Mouse (Mus musculus) embryo, embryonic 11 days (tissue): ENCODE measurements around the gene Rps15.

Experiments
- DNase-seq: peaks from one replicate; pipeline ENCODE4 v3.0.0-alpha.2; 2015

The Rps15 gene

DNA sequence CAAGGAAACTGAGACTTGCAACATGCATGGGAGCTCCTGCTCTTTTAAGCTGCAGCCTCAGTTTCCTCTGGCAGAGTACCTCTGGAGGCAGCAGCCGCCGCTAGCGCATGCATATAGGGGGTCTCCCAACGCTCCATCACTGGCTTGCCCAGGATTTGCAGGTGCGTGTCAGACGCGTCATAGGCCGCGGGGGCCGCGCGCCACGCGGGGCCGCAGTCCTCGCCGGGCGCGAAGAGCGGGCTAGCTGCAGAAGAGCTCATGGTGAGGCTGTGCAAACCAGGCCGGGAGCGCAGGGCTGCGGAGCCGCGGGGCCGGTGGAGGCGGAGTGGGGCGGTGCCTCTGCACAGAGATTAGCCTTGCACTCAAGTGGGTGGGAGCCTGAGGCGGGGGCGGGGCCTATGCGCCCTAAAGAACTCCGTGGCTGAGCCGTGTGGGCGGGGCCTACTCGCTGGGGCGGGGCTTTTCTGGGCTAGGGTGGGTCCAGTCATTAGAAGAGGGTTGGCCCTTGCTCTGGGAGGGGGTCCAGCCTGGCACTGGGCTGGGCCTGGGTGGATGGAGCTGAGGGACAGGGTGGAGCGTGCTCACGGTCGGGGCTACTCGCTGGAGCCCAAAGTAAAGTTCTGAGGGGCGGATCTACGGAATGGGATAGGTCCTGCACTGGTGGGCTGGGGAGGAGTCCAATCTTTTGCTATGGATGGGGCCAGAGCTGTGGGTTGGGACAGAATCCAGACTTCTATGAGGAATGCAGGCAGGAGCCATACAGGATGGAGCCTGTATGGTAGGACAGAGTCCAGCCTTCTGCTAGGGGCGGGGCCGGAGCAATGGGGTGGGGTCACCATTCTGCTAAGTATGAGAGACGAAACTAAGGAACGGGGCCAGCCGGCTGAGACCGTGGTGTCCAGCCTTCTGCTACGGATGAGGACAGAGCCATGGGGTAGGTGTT lies 31.3 kb upstream of the Rps15 start, which contains the start of the genes Gamt and Dazap1:
TSS of gene Gamt (minus strand) at position 371 of the 943 bp plus-strand sequence.
TSS of gene Dazap1 (plus strand) at position 845 of the 943 bp plus-strand sequence.
- peak; percentile 97 for DNase-seq

DNA sequence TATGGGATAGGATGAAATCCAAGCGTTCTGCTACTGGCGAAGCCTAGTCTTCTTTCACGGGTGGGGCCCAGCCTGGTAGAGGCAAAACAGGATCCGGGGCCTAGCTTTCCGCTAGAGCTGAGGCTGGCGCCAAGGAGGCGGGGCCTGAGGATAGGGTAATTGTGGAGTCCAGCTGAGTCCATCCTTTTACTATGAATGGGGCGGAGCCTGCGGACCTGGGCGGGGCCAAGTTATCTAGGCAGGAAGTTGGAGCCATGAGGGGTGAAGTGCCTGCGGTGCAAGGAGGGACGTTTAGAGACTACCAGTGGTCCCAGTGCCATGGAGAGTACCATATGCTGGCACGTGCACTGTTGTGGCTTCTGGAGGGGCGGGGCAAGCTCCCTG lies 30.7 kb upstream of the Rps15 start:
- DNase-seq: peak; percentile 97

DNA sequence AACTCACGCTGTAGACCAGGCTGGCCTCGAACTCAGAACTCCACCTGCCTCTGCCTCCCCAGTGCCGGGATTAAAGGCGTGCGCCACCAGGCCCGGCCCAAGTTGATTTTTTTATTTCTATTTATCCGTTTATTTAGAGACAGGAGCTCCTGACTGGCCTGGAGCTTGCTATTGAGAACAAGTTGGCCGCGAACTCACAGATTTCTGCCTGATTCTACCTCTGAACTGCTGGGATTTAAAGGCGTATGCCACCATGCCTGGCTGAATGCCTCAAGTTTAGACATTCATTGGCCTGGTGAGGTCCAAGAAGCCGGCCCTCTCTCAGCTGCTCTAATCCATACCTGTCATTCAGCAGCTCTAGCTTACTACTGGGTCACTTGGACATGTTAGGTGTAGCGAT lies 30.1 kb upstream of the Rps15 start:
- no peak for DNase-seq

DNA sequence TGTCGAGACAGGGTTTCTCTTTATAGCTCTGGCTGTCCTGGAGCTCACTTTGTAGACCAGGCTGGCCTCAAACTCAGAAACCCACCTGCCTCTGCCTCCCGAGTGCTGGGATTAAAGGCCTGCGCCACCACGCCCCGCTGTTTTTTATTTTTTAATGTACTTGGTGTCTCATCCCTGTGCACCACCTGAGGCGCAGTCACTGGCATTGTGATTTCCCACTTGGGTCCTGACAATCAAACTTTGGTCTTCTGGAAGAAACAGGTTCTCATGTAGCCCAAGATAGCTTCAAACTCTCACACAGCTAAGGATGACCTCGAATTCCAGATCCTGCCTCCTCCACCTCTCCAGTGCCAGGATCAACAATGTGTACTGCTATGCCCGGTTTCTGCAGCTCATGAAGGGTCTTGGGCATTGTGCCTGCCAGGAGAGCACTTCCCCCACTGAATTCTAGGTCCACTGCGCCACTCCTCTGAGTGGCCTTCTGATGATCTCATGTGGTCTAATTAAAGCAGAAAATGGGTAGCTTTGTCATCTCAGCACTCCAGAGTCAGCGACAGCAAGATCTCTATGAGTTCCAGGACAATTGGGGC lies 29.4 kb upstream of the Rps15 start:
- no peak for DNase-seq

DNA sequence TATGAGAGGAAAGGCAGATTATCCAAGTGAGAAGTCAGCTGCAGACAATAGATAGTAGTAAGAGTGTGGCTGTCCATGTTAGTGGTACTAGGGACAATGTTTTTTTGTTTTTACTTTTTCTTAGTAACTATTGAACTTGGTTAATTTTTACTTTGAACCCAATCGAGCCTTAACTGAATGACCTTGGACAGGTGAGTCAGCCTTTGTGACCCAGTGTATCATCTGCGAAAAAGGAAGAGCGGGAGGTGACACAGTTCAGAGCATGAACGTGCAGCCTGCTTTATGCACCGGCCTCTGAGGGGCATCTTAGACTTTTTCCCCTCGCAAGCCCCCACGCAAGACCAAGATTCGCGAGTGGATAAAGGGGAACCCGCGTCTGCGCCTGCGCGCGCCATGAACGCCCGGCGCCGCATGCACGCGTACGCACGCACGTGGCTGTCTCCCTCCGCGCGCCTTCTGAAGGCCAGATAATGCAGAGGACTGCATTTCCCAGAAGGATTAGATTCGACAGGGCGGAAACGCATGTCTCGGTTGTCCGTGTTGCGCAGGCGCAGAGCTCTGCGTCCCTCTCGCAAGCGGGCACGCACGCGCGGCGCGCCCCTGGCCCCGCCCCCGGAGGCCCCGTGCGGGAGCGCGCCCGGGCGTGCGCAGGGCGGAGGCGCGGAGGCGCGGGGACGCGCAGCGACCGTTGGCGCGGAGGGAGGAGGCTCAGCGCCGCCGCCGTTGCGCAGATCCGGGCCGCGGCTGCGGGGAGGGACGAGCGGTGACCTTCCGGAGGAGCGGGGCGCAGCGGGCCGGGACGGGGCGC lies 27.7 kb upstream of the Rps15 start:
- DNase-seq: peak; percentile 100

DNA sequence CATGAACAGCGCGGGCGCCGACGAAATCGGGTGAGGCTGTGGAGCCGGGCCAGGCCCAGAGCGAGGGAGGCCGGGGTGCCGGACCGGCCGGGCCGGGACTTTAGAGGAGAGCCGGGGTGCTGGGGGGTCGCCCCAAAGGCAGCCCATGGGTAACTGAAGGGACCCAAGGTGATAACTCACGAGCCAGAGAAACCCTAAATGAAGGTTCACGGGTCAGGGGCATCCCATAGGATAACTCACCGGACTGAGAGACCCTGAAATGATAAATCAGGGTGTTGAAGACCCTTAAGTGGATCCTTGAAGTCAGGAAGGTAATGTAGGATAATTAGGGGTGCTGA lies 27.1 kb upstream of the Rps15 start:
- DNase-seq: no peak

DNA sequence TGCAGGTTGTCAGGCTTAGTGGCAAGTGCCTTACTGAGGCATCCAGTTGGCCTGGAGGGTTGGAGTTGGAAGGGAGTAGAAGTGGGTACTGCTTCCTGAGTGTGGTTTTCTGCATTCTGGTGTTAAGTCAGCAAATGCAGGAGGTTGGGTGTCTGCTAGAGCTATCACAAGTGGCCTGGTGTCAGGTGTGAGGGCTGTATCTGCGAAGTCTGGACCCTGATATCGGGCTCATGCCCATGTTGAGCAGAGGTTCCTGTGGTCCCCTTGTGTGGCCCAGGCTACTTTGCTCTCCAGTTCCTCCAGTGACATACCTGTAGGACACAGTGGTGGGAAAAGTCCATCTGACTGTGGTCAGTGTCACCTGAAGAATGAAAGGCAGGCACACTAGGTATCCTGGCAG lies 22.2 kb upstream of the Rps15 start:
- no peak for DNase-seq

DNA sequence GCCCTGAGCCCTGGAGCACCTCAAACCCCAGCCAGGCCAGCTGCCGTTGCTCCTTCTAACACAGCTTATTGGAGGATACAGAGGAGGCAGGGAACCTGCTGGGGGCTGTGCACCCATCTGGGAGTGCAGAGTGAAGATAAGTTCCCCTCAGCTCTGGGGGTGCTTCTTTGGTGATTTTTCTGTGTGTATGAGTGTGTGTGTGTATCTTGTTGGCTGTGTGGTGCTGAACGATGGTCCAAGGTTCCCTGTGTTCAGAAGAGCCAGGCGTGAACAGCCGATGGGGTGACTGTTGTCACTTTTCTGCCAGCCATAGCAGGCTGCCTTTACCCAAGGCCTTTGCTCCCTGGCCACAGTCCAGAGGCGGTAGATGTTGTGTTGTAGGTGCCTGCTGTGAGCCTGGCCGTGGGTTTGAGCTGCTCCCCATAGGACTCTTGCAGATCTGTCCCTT lies 21.5 kb upstream of the Rps15 start:
- no peak for DNase-seq

DNA sequence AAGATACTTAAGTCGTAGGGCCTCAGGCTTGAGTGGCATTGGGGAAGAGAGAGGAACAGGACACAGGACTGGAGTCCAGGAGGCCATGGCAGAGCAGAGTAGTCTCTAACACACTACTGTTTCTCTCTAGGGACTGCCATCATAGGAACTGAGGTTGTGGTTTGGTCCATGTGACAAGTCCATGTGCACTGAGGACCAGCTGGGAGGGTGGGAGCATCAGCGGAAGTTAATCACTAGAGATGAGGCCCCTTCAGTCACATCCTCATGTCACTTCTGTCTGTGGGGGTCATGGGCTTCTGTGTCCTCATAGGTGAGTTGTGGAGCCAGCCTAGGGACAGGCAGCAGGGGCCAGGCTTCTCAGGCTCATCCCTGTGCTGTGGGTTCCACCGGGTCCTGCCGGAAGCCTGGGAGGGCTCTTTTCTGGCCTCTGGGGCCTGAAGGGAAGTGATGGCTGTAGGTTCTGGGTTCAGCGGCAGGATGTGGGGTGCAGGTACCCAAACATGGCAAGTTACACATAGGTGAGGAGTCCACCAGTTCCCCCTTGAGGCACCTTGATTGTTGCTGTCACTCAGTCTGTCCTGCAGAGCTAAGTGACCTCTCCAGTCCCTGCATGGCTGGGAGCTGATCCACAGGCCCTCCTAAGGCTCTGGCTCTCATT lies 20.9 kb upstream of the Rps15 start:
- DNase-seq: no peak

DNA sequence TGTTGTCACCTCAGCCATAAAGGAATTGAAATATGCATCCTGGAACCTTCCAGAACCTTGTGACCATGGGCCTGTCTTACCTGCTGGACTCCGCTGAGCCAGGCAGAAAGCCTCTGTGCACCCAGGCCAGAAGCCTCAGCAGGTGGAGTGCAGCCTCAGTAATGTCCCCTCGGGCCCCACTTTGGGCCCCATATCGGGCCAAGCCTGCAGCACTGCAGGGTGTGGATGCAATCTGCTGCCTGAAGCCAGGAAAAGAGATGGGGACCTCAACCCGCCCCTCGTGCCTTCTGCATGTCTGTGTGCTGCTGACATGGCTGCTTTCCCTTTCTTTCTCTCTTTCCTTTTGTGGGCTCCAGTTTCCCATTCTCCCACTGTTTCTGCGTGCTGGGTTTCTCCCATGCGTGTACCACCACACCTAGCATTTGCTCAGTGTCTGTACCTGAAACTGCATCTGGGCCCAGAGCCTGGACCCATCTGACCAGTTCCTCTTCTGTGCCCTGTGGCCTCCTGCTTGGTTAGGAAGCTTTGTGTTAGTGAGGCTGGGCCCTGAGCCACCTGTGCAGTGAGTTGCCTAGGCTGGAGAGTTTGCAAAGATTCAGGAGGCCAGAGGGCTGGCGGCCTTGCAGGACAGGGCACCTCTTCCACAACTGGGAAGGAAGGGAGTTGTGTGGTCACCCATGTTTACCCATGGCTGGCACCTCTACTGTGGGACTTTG lies 20.2 kb upstream of the Rps15 start:
- DNase-seq: no peak

DNA sequence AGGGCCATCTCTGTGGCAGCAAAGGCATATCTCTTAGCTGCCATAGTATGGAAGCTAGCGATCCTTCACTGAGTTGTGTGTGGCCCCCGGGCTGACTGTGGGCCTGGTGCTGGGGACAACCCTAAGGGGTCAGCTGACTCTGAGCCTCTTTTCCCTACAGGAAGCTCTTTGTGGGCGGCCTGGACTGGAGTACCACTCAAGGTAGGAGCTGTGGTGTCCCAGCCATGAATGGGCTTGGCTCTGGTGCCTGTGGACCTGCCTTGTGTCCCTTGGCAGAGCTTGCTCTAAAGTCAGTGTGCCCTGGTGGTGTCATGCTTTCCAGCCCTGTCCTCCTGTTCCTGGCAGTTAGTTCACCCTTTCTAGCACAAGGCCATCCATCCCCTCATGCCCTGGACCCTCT lies 18.4 kb upstream of the Rps15 start:
- no peak for DNase-seq

DNA sequence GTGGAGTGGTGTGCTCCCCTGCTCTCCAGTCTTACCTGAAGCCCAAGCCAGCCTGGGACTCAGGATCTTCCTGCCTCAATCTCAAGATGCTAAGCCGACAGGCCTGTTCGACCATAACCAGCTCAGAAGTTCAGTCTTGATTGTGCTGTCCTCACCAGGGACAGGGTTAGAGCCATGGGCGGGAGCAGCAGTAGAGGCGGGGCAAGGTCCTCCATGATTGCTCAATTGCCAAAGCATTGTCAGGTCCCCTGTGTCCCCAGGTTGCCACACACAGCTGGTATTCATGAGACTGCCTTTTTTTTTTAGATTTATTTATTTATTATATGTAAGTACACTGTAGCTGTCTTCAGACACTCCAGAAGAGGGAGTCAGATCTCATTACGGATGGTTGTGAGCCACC lies 16.0 kb upstream of the Rps15 start:
- no peak for DNase-seq

DNA sequence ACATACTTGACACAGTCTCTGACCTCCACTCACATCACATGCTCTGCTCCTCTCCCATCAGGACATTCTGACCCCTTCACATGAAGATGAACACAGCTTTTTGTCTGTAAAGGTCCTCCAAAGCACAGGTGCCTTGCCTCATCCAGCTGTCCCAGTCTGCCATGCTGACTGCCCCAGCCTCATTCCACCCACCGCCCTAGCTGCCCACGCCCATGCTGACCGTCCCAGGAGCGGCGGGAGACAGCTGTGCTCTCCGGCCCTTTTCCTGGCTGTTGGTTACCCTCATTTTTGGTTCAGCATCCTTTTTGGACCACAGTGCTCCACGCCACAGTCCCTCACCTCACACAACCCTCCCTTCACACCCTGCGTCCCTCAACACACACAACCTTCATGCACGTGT lies 13.9 kb upstream of the Rps15 start:
- no peak for DNase-seq

DNA sequence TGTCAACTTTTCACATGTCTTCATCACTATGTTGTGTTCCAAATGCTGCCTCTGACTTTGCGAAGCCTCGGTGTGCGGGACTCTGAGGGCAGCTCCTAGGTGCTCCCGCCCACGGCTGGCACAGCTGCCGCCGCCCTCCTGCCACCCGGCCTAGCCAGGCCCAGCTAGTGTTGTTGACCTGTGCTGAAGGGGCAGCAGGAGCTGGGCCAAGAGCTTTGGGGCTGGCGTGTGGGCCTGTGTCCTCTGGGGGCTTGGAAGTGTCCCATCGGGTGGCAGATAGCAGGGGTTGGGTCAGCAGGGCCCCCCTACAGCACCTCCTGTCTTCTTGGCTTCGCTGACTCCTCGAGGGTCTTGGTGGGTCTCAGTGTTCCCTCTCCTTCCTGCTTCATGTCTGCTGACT lies 13.0 kb upstream of the Rps15 start:
- DNase-seq: no peak

DNA sequence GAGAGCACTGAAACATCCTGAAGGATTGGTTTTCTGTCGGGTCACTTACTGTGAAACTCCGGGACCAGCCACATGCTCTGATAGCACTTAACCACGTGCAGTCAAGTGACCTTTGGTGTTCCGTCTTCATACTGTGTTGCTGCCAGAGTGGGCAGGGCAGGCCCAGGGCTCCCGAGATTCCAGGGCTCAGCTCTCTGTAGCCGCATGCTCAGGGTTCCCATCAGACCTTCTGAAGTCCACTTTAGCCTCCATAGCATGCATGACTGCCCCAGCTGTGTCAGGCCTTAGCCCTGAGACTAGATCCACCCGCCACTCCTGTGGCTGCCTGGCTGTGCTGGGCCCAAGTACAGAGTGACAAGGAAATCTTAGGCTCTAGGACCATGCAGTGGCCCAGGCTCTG lies 10.9 kb upstream of the Rps15 start:
- no peak for DNase-seq

DNA sequence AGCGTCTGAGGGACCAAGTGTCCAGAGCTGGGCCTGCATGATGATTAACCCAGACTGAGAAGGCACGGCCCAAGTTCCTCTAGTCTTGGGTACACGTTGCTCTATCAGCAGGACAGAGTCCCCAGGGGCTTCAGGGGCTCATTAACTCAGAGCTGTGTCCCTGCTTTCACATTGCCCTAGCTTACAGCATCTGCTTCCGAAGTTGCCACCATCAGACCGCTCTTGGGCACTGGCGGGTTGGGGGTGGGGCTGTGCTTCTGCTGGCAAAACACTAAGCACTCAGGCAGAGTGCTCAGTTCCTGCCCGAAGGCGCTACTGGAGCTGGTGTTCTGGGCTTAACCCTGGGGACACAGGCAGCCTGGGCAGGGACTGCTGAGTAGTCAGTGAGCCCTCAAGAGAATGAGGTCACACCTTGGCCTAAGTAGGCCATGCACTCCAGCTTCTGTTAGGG lies 10.3 kb upstream of the Rps15 start:
- no peak for DNase-seq

DNA sequence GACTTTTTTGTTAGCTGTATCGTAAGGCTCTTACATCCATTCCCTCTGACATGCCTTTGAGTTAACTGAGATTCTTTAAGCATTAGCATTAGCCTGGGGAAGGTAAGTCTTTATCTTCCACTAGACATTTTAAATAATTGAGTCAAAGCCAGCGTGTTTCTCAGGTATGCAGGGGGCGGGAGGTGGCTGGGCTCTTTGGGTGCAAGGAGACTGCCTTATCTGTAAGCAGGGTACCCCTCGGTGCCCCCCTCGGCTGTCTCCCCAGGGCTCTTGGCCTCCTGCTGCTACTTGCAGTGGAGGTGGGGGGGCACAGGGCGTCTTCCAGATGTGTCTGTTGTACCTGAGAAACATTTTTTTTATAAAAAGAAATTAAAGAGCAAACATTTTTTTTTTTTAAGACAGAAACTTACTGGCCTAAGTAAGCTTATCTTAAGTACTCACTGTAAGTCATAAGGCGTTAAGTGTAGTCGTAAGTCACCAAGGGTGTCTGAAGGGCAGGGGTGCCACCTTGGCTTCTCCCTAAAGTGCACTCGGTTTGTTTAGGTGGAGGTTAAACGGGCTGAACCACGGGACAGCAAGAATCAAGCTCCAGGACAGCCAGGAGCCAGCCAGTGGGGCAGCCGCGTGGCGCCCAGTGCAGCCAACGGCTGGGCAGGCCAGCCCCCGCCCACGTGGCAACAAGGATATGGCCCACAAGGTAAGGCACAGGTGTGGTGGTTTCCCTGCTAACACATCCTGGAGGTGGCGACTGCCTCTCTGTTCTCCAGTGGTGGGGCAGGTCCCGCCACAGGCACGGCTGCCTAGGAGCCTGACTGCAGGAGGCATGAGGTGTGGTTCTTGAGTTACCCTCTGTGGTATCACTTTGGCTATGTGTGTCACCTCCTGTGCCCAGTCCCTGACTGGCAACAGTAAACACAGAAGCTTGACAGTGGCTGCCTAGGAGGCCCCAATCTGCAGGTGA lies 9.5 kb upstream of the Rps15 start:
- no peak for DNase-seq

DNA sequence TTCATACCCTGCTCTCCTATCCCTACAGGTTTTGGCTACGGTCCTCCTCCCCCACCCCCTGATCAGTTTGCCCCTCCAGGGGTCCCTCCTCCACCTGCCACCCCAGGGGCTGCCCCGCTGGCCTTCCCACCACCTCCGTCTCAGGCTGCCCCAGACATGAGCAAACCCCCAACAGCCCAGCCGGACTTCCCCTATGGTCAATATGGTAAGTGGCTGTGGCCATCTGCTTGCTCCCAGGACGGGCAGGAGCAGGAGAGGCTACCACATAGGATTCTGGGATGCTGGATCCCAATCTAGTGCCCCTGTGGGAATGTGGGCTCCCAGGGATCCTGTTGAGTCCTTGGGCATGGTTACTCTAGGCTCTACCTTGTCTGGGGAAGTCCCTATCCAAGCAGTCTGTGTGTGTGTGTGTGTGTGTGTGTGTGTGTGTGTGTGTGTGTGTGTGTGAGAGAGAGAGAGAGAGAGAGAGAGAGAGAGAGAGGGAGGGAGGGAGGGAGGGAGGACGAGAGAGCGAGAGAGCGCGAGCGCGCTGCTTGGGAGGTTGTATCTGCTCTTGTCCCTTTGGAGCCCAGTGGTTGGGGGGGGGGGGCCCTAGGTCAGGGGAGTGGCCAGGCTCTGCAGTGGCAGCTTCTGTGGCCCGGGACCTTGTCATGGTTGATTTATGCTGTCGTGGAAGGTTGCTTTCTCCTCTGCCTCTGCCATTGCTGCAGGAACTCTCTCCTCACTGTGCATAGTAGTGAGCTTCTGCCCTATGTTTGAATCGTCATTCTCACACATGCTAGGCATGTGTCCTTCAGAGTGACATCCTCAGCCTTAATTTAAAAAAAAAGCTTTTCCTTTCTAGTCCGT lies 6.8 kb upstream of the Rps15 start:
- no peak for DNase-seq

DNA sequence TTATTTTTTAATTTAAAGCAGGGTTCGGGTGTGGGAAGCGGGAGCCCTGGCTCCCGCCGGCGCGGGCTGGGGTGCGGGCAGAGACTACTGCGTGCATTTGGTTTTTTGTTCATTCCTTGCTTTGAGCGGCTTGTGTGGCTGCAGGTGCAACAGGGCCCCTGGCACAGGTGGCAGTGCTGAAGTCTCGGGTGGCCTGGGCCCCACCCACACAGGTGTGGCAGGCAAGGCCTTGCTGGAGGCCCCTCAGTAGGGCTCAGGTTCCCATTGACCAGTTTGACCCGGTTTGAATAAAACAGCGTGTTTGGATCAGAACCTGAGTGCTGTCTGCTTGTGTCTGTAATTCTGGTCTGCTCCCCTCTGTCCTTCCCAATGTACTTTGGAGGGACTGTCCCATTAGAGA lies 4.2 kb upstream of the Rps15 start:
- no peak for DNase-seq

DNA sequence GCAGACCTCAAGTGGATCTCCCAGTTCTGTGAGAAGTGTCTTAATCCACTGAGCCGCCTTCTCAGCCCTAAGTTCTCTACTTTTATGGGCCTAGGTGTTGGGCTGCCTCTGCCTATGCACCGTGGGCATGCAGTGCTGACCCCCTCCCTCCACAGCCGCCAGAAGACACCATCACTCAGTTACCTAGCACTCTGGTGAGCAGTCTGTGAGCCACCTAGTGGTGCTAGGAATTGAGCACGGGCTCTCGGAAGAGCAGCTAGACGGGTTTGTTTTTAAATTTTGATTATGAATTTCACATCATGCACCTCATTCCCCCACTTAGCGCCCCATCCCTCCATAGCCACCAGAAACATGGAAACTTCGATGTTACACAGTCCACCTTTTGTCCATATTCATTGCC lies 3.6 kb upstream of the Rps15 start:
- DNase-seq: no peak
